Mouse (Mus musculus): ENCODE results near the gene Vmn1r40. TPM values are rescaled to one million over a fixed set of nuclear protein-coding genes. Genes with fewer than 3 reads are reported as not detected.

Vmn1r40 gene
- total RNA-seq (2021), result not detected
- long read RNA-seq, experiment 1, result 0 reads
- long read RNA-seq, experiment 2, result 0 reads

GRCm38 (mm10) chr6:89707240-89707639 is at the start of gene Vmn1r40:
Gene Vmn1r40, plus strand, starts transcription at chr6:89707540.
- no peak for DNase-seq

GRCm38 (mm10) chr6:89658342-89658741 is 49.0 kb upstream of the Vmn1r40 start:
- DNase-seq, result no peak

GRCm38 (mm10) chr6:89658931-89659330 is 48.4 kb upstream of the Vmn1r40 start:
- DNase-seq, result no peak

DNA sequence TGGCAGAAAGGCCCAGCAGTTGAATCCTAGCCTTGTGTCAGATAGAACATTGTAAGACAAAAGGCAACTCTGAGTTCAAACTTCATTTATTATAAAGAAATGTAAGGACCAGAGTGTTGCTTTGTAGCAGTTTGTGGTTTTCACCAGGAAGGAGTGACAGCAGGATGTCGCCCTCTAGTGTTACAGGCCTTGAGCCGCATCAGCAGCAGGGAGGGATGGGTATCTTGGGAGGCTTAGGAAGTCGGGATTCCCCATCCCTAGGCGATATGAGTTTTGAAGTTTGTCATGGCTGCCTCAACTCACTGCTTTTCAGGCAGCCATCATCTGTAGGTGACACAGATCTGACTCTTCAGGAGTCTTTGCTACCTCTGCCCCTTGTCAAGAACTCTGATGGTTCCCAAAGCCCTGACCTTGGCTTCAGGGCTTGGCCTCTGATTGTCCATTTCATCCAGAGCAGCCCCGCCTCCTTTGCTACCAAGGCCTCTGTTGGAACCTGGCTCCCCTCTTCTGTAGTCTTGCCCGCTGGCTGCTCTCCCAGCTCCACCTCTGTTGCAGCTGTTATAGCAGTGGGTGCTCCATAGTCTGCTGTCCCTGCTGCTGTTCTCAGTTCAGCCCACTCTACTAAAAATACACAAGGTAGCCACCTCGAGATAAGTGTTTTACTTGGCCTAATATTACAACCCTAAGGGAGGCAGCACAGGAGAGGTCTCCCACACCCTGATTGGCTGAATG is 47.5 kb upstream of the Vmn1r40 start:
- DNase-seq, result peak; percentile 36 to 48

DNA sequence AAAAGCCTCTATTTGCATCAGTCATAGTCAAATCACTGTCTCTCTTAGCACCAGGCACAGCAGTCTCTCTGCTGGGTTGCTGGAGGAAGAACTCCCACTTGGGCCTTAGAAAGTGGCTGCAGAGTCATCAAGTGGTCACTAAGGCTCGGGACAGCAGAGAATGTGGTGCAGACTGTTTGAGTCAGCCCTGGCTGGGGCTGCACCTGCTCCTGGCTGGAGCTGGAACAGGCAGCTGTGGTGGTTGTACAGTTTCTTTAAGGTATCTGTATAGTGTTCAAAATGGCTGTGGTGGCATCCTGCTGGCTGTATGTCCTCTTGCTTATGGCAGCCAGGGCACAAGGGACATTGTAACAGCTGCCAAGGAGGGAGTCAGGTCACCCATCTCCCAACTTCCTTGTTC is 46.9 kb upstream of the Vmn1r40 start:
- no peak for DNase-seq

DNA sequence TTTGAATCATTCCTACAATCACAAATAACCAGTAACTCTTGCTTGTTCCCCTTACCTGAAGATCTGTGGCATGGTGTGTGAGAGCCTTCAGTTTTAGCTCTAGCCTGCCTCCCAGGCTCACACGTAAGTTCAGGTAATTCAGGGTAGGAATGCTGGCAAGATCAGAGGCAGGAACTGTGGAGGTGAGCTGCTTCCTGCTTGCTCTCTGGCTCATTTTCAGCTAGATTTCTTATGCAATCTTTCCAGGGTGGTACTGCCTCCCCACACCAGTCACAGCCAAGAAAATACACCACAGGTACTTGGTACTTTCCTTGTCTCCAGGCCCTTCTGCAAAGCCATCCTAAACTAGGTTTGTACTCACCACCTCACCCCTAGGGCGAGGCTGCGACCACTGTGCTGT is 44.8 kb upstream of the Vmn1r40 start:
- no peak for DNase-seq

- DNase-seq, result no peak
These were observed 42.2 kb upstream of the Vmn1r40 start for GRCm38 (mm10) chr6:89665155-89665554.

DNA sequence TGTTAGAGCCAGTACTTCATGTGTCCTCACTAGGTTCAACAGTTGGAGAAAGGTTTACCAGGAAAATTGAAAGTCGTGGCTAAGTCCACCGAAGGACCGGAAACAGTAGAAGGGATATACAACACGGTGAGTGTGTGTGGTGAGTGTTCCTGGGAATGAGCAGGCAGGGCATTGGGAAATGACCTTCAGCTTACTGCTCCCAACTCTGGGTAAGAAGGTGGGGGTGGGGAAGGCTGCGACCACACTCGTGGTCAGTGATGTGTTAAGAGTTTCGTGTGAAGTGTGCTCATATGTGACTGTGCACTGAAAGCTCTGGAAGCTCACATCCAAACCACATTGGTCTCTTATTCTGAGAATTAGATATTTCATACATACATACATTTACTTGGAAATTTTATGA is 41.7 kb upstream of the Vmn1r40 start:
- no peak for DNase-seq

- no peak for DNase-seq
These were observed 40.4 kb upstream of the Vmn1r40 start for GRCm38 (mm10) chr6:89666976-89667375.

GRCm38 (mm10) chr6:89669556-89669955 is 37.8 kb upstream of the Vmn1r40 start:
- DNase-seq, result no peak

DNA sequence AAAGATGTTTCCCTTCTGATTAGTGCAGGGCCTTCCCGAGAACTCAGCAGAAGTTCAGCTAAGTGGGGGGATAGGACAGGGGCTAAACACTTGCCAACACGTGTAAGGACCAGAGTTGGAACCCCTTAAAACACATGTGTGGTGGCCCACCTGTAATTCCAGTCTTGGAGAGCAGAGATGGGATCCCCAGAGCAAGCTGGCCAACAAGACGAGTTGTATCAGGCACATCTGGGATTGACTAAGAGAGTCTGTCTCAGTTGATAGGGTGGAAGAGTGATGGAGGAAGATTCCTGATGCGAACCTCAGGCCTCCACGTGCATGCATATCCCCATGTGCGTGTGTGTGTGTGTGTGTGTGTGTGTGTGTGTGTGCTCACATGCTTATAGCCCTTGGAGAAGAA is 35.9 kb upstream of the Vmn1r40 start:
- no peak for DNase-seq

DNA sequence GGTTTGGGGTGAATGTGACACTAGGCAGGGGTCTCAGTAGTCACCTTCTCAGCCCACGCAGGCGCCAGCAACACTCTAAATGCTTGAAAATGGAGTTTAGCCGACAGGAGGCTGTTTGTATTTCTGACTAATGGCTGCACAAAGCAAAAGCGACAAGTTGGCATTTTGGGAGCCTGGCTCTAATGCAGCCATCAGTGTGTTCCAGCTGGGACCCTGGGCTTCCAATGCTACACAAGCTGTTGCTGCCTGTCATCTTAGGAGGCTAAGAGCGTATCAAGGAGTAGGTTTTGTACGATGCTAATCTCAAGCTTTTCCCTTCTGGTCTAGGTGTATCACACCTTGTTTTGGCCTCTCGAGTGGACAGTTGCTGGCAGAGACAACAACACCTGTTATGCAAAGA is 34.7 kb upstream of the Vmn1r40 start:
- no peak for DNase-seq

DNA sequence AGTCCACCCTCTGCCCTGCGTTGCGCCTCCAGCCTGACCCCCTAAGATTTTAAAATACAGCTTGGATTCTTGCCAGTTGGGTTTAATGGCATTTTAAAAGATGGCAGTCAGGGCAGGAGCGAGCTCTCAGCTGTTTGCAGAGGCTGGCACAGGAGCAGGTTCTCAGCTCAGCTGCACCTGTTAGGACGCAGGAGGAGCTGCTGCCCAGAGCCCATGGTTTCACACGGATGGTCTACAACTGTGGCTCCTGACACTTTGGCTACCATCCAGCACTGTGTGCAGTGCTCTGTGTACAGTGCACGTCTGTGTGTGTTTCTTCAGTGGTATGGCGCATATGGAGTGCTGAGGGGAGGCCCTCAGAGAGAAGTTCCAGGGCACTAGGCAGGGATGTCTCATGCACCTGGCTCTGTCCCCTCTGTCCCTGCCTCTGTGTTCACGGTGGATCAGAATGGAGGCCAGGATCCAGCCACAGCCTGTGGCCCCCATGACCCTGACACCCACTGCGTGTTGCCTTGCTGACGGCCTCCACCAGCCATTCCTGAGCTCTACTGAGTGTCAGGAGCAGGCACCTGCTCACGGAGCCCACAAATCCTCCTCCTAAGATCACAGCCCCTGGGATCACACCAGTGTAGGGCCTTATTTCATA is 34.1 kb upstream of the Vmn1r40 start:
- no peak for DNase-seq

DNA sequence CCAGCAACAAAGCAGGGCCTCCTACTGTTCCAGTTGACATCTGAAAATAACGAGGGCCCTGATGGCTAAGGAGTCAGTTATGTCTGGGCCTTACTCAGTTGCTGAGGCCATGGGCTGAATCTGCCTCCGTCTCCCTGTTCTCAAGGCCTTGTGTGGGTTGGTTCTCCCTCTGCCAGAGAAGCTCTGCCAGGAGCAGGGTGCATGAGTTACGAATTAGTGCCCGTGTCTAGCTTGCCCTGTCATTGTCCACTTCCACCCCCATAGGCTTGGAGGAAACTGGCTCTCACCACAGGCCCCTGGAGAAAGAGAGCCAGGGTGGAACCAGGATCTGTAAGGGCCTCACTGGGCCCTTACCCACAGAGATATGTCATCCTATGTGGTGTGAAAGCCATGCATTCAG is 28.8 kb upstream of the Vmn1r40 start:
- no peak for DNase-seq

DNA sequence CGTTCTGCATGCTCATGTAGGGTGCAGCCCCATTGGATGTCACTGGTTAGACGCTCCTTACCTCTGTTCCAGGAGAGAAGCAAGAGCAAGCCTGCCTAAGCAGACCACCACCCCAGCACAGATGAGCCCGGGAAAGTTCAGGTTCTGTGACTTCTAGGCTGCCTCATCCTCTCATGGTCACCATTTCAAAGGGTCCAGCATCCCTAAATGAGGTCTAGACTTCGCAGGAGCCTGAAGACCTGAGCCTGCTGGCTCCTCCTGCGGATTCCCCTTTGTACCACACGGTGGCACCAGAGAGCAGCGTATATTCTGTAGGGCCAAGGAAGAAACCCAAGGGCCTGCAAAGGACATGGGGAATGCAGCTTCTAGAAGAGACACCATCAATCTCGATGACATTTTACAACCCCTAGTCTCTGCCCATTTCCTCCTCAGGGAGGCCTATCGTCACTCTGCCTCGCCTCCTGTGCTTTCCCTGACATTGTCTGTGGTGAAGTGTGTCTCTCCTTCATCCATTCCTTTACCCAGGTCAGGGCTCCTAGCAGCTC is 28.0 kb upstream of the Vmn1r40 start:
- peak; percentile 67 to 72 for DNase-seq

DNA sequence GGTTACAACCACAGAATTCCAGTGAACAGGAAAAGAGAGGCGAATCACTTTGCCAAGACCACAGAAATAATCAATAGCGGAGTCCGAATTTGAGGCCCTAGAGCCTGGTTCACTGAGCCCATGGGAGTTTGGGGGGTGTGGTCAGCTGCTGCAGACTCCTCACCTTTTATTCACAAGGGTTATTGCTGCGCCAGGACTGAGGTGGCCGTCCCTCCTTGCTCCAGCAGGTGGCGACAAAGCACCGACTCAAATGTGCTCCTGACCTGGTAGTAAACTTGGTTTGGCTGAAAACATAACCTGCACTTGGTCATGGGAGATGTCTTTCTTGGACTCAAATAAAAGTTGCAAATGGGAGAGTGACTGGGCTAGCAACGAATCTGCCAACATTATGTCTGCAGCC is 27.2 kb upstream of the Vmn1r40 start:
- peak; percentile 81 to 85 for DNase-seq

- DNase-seq, result no peak
These were observed 23.1 kb upstream of the Vmn1r40 start for GRCm38 (mm10) chr6:89684231-89684630.

- no peak for DNase-seq
These were observed 20.2 kb upstream of the Vmn1r40 start for GRCm38 (mm10) chr6:89687100-89687499.

GRCm38 (mm10) chr6:89706624-89707023 is 716 bp upstream of the Vmn1r40 start:
- DNase-seq, result peak; percentile 30 to 50

GRCm38 (mm10) chr6:89718051-89718450 is 10.7 kb downstream of the Vmn1r40 start:
- DNase-seq, result no peak

- no peak for DNase-seq
These were observed 33.1 kb downstream of the Vmn1r40 start, which contains the start of gene Vmn1r41 for GRCm38 (mm10) chr6:89740466-89740865. Gene Vmn1r41, plus strand, starts transcription at chr6:89740766.

- no peak for DNase-seq
These were observed 35.5 kb downstream of the Vmn1r40 start for GRCm38 (mm10) chr6:89742811-89743210.

Data from adrenal gland, postnatal 36 days (tissue).